Comparison of ENCODE assay signal across 9 mouse cellular contexts in genomic region chr14:45507923-45508322, GRCm38 (mm10). TPM values are rescaled to one million over a fixed set of nuclear protein-coding genes. Genes with fewer than 3 reads are reported as not detected.
DNase-seq lines count a peak whose midpoint lies in the region; ATAC-seq and TF ChIP-seq lines count a peak whose summit lies in the region.
"Had no signal": no experiment of that assay in that cellular context is flagged by ENCODE, and none has a peak within 500 bp of the region (broad histone marks: within the 10 kb centered on the region; RNA-seq: fewer than 3 reads in every experiment).

No protein-coding gene starts in this region.

- H3K4me3 ChIP-seq in embryonic facial prominence, embryonic 10.5 days, result no peak overlapping the region
- no peak overlapping the region for H3K4me3 ChIP-seq in heart, postnatal 0 days (ENCODE audit: low read depth, low read length)
- no peak overlapping the region for H3K4me3 ChIP-seq in liver, embryonic 12.5 days

- H3K27ac ChIP-seq in embryonic facial prominence, embryonic 10.5 days (replicated peaks), result peak overlapping the region; percentile 62; the same call in 1 of the 2 replicates
- H3K27ac ChIP-seq in heart, postnatal 0 days (ENCODE audit: low read depth), result peak overlapping the region; percentile 74
- no peak overlapping the region; the same call in 1 of the 2 replicates for H3K27ac ChIP-seq in liver, embryonic 12.5 days
- H3K27ac ChIP-seq: liver, embryonic 14.5 days had no signal

- TF ChIP-seq EP300 in heart, postnatal 0 days (IDR thresholded peaks at IDR 0.05; ENCODE audit: low read depth), result no peak

- WGBS in embryonic facial prominence, embryonic 10.5 days, result 40% methylated on average over 4 of the region's 4 CpGs
- 8% methylated on average over 4 of the region's 4 CpGs for WGBS in heart, postnatal 0 days
- 53% methylated on average over 4 of the region's 4 CpGs for WGBS in liver, embryonic 12.5 days (ENCODE audit: insufficient replicate concordance)

- peaks cover 51% of the 10 kb centered on the region for H3K36me3 ChIP-seq in embryonic facial prominence, embryonic 10.5 days (replicated peaks)
- H3K36me3 ChIP-seq in heart, postnatal 0 days (replicated peaks; ENCODE audit: control insufficient read depth, insufficient read depth, low read length), result peaks cover 34% of the 10 kb centered on the region
- H3K36me3 ChIP-seq in liver, embryonic 12.5 days, result 0 out of 2 replicates have a peak, but pooled peaks cover 7% of the 10 kb centered on the region

- ATAC-seq in heart, postnatal 0 days (ENCODE audit: insufficient read depth, low read depth), result no peak
- ATAC-seq in liver, embryonic 12.5 days, result no peak

- H3K4me1 ChIP-seq in embryonic facial prominence, embryonic 10.5 days, result peaks cover 45% of the 10 kb centered on the region
- peaks cover 74% of the 10 kb centered on the region for H3K4me1 ChIP-seq in heart, postnatal 0 days (ENCODE audit: control insufficient read depth, insufficient read depth)
- peaks cover 18% of the 10 kb centered on the region; the same call in 1 of the 2 replicates for H3K4me1 ChIP-seq in liver, embryonic 12.5 days

- no peak for TF ChIP-seq CTCF in heart, postnatal 0 days (IDR thresholded peaks at IDR 0.05; ENCODE audit: low read depth)

- peak; percentile 79 for DNase-seq in NIH3T3 (ENCODE audit: low read depth)
- no peak for DNase-seq in embryonic facial prominence, embryonic 10.5 days (ENCODE audit: low spot score)
- no peak for DNase-seq in heart, postnatal 0 days (ENCODE audit: low spot score)
- peak; percentile 47 to 73 for DNase-seq in kidney, postnatal 36 days
- DNase-seq in ovary, postnatal 36 days (ENCODE audit: low spot score), result peak; percentile 27
- DNase-seq in layer of hippocampus, adult 8-10 months (ENCODE audit: low spot score in 2 of 2), result no peak
- no peak for DNase-seq in thymus, postnatal 36 days

- H3K9ac ChIP-seq in heart, postnatal 0 days (replicated peaks; ENCODE audit: low read depth, low read length), result no peak overlapping the region
- H3K9ac ChIP-seq in liver, embryonic 12.5 days, result no peak overlapping the region
- H3K9ac ChIP-seq: liver, embryonic 14.5 days had no signal

- 0 out of 2 replicates have a peak, but pooled peaks cover 2% of the 10 kb centered on the region for H3K9me3 ChIP-seq in embryonic facial prominence, embryonic 10.5 days
- no peaks in the 10 kb centered on the region for H3K9me3 ChIP-seq in heart, postnatal 0 days (replicated peaks; ENCODE audit: control insufficient read depth, low read length)
- H3K9me3 ChIP-seq in liver, embryonic 12.5 days (replicated peaks), result no peaks in the 10 kb centered on the region

- no peaks in the 10 kb centered on the region for H3K27me3 ChIP-seq in embryonic facial prominence, embryonic 10.5 days (replicated peaks; ENCODE audit: low read depth, poor library complexity, severe bottlenecking)
- H3K27me3 ChIP-seq in heart, postnatal 0 days (ENCODE audit: control insufficient read depth, insufficient read depth, low read length), result no peaks in the 10 kb centered on the region
- no peaks in the 10 kb centered on the region for H3K27me3 ChIP-seq in liver, embryonic 12.5 days (replicated peaks)

- H3K4me2 ChIP-seq in heart, postnatal 0 days (ENCODE audit: low read depth, low read length), result peak overlapping the region; percentile 17; the same call in 1 of the 2 replicates
- H3K4me2 ChIP-seq in liver, embryonic 12.5 days, result no peak overlapping the region

RNA-seq across cellular contexts. Expression of gene Fermt2, which starts 22.0 kb away (rescaled TPM):
- polyA plus RNA-seq in embryonic facial prominence, embryonic 10.5 days (2016; fragmentation: Nextera tagmentation; extraction: Ambion mirVana), result 83.7 and 99.7 TPM in 2 replicates
- 119 TPM in 2 replicates for total RNA-seq in heart, postnatal 0 days (2014; rRNA removed; ENCODE audit: low replicate concordance)
- polyA plus RNA-seq in heart, postnatal 0 days (2015; fragmentation: Nextera tagmentation; extraction: Ambion mirVana), result 211 and 221 TPM in 2 replicates
- total RNA-seq in layer of hippocampus, adult 8-10 months (2022), result 100 to 1,000 TPM in 3 of 4 experiments, 10 to 100 TPM in 1; 94.1 to 107 (median 101) TPM
- polyA plus RNA-seq in liver, embryonic 12.5 days (2016; fragmentation: Nextera tagmentation; extraction: Ambion mirVana), result 37.2 and 37.3 TPM in 2 replicates

Comparison
In these comparisons a context has a peak if more than half of its experiments do, and no peak if none do; other contexts are left out.
1. DNase-seq: peak in NIH3T3 (single experiment), kidney, postnatal 36 days (2 of 2) and ovary, postnatal 36 days (single experiment); none in embryonic facial prominence, embryonic 10.5 days (single experiment), heart, postnatal 0 days (single experiment), layer of hippocampus, adult 8-10 months (0 of 2) and thymus, postnatal 36 days (0 of 2).